Mouse (Mus musculus): Measurements from ENCODE around the gene Rab14.

- TF ChIP-seq CTCF (IDR thresholded peaks at IDR 0.05; ENCODE audit: control insufficient read depth, insufficient read depth, low read length) (no peak), POLR2A (IDR thresholded peaks at IDR 0.05; ENCODE audit: borderline replicate concordance, control insufficient read depth, low read depth, low read length) (no peak)
Observed at GRCm38 (mm10) chr2:35160206-35160605, 40.7 kb downstream of the Rab14 start.
